Mouse (Mus musculus): ENCODE measurements around the gene Tiam1.

Tiam1 gene

GRCm38 (mm10) chr16:90143416-90143759 is 181 bp downstream of the Tiam1 start:
- WGBS, result under 1% methylated on average over 21 of the region's 21 CpGs

- WGBS, result under 1% methylated on average over 57 of the region's 57 CpGs
Measured at GRCm38 (mm10) chr16:90142574-90143415, 774 bp downstream of the Tiam1 start.

DNA sequence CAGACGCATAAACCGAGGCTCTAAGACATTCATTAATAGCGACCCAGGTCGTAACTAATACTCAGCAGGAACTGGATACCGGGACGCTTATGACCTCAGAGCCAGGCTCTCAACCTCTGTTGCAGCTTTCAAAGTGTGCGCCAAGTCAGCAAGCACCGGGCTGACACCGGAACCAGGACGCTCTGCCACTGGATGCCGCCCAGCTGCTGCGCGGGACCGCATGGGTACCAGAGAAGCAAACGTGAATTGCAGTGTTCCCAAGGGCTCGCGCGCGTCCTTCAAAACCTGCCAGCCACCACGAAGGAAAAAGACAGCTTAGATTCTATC is 1.4 kb downstream of the Tiam1 start:
- WGBS, result 4% methylated on average over 20 of the region's 20 CpGs

DNA sequence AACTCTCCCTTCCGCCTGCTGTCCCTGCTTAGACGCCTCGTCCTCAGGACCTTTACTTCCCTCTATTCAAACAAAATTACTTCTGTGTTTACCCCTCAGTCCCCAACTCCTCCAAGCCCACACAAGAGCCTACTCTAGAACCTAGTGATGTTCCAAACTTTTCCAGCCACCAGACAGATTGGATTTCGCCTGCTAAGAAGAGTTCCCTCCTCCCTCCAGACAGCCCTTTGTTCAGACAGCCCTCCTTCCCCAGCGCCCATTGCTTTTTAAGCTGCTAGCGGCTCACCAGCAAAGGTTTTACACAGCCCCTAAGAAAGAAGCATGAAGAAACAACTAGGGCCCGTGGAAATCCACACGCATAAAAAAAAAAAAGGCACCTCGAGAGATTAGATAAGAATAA is 2.0 kb downstream of the Tiam1 start:
- 59% methylated on average over 9 of the region's 9 CpGs for WGBS

GRCm38 (mm10) chr16:90140571-90140970 is 3.0 kb downstream of the Tiam1 start:
- WGBS, result 96% methylated on average over 10 of the region's 10 CpGs

- WGBS, result 29% methylated on average over 9 of the region's 9 CpGs
Measured at GRCm38 (mm10) chr16:90139696-90140095, 3.9 kb downstream of the Tiam1 start.

DNA sequence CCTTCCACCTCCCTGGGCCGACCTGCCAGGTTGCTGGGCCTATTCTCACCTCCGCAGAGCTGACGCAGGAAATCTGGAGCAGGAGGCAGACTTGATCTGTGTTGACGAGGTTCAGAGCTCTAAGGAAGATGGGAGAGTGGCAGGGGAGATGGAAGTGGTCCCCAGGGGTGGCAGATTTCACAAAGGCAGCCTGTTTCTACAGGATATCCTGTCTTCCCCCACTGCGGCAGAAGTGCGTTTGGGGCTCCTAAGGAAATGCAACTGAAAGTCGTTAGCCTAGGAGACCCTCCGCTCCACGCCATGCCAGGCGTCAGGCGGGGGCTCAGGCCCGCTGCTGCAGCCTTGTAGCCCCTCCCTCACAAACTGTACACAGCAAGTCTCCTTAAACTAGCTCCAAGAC is 5.4 kb downstream of the Tiam1 start:
- WGBS, result 81% methylated on average over 12 of the region's 12 CpGs

DNA sequence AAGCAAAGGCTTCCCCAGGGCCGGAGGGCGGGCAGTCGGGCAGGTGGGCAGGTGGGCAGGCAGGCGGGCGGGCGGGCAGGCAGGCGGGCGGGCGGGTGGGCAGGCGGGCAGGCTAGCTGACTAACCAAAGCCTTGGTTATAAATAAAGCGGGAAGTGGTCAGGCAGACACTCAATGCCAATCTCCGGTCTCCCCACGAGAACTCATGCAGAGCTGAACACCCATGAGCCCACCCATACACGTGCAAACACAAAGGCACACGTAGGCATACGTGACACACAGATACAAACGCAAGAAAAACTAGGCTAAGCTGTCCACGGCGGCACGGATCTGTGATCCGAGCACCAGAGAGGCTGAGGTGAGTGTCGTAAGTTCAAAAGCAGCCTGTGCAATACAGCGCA is 6.4 kb downstream of the Tiam1 start:
- WGBS, result 95% methylated on average over 23 of the region's 23 CpGs

DNA sequence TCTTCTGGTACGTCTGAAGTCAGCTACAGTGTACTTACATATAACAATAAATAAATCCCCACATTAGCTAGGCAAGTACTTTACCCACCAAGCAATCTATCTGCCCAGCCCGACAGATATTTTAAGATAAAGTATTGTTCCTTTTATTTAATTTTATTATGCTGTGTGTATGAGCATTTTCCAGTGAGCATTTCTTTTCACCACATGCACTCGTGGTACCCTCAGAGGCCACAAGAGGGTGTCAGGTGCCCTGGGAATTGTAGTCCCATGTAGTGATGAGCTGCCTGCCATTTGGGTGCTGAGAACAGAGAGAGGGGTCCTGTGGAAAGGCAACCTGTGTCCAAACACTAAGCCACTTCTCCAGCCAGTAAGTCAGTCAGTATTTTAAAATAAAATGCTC is 8.0 kb downstream of the Tiam1 start:
- 93% methylated on average over 3 of the region's 3 CpGs for WGBS

- WGBS, result 88% methylated on average over 7 of the region's 7 CpGs
Measured at GRCm38 (mm10) chr16:90134351-90134750, 9.2 kb downstream of the Tiam1 start.

- 73% methylated on average over 7 of the region's 7 CpGs for WGBS
Measured at GRCm38 (mm10) chr16:90132816-90133215, 10.8 kb downstream of the Tiam1 start.

GRCm38 (mm10) chr16:90132331-90132730 is 11.2 kb downstream of the Tiam1 start:
- WGBS, result 69% methylated on average over 10 of the region's 10 CpGs

GRCm38 (mm10) chr16:90128817-90129587 is 14.6 kb downstream of the Tiam1 start:
- 75% methylated on average over 19 of the region's 19 CpGs for WGBS

DNA sequence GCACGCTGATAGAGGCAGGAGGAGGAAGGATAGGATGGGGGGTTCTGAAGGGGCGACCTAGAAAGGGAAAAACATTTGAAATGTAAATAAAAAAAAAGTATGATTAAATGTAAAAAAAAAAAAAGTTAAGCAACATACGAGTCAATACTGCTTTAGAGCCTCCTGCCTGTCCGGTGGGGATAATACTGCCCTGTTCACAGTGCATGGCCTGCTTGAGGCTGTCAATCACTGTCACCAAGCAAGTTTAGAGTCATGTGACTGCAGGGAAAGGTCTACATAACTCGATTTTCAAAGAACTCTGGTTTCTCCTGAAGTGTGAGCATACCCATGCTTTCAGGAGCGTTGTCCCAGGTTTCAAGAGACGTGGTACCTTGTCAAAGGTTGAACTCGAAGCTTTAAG is 15.2 kb downstream of the Tiam1 start:
- WGBS, result 80% methylated on average over 8 of the region's 8 CpGs

GRCm38 (mm10) chr16:90125318-90126314 is 18.0 kb downstream of the Tiam1 start:
- WGBS, result 64% methylated on average over 21 of the region's 21 CpGs

GRCm38 (mm10) chr16:90123091-90123490 is 20.5 kb downstream of the Tiam1 start:
- WGBS, result 62% methylated on average over 6 of the region's 6 CpGs

- 88% methylated on average over 9 of the region's 9 CpGs for WGBS
Measured at GRCm38 (mm10) chr16:90122439-90122838, 21.1 kb downstream of the Tiam1 start.

DNA sequence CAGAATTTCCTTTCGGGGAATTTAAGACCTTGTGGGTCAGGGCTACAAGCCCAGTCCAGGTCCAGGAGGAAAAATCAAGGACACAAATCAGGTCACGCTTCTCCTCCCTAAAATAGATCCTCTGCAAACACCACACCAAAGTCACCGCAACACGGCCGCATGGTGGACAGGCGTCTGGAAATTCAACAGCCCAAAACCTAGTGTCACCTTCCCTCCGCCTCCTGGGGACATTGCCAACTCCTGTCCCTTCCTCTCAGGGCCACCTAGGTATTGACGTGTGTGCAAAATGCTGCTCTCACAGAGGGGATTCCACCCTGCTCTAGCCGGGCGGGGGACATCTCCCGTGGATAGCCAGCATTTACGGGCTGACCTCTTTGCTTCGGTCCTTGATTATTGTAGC is 21.8 kb downstream of the Tiam1 start:
- 96% methylated on average over 13 of the region's 13 CpGs for WGBS

DNA sequence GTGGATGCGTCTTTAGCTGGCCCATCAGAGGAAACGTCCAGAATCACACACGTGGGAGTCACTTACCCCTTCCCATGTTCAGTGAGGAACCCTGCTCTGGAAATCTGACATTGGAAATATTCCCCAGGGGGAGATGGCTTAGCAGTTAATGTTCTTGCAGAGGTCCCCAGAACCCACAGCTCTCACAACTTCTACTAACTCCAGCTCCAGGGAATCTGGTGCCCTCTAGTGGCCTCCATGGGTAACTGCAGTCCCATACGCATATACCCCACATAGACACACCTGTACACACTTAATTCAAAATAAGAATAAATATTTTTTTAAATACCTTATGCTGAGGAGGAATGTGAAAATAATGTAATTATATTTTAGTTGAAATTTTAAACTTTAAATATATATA is 23.6 kb downstream of the Tiam1 start:
- over 99% methylated on average over 4 of the region's 4 CpGs for WGBS

- 85% methylated on average over 13 of the region's 13 CpGs for WGBS
Measured at GRCm38 (mm10) chr16:90116637-90117182, 26.9 kb downstream of the Tiam1 start.

- WGBS, result 76% methylated on average over 11 of the region's 11 CpGs
Measured at GRCm38 (mm10) chr16:90112577-90113155, 30.9 kb downstream of the Tiam1 start.

Measured in cerebral cortex, adult 2 months (tissue).